Mouse (Mus musculus): ENCODE measurements around the gene Myoz2.

The Myoz2 gene

GRCm38 (mm10) chr3:123001053-123001452, 33.8 kb downstream of the Myoz2 start:
- peak; percentile 18 for DNase-seq

- no peak for DNase-seq
Measured at GRCm38 (mm10) chr3:122998511-122998910, 36.3 kb downstream of the Myoz2 start.

GRCm38 (mm10) chr3:122996968-122997367, 37.8 kb downstream of the Myoz2 start:
- DNase-seq = no peak

- no peak for DNase-seq
Measured at GRCm38 (mm10) chr3:122986906-122987305, 47.9 kb downstream of the Myoz2 start.

GRCm38 (mm10) chr3:122986386-122986785, 48.4 kb downstream of the Myoz2 start:
- DNase-seq = peak; percentile 10

GRCm38 (mm10) chr3:122985183-122985944, 49.5 kb downstream of the Myoz2 start:
- DNase-seq = no peak

- peak; percentile 94 for DNase-seq
Measured at GRCm38 (mm10) chr3:122984249-122985182, 50.3 kb downstream of the Myoz2 start, which contains the start of gene Usp53. Usp53 (minus strand) TSS chr3:122984510.

- peak; percentile 70 for DNase-seq
Measured at GRCm38 (mm10) chr3:122983849-122984248, 51.0 kb downstream of the Myoz2 start.

GRCm38 (mm10) chr3:122975964-122976363, 58.9 kb downstream of the Myoz2 start:
- no peak for DNase-seq

- no peak for DNase-seq
Measured at GRCm38 (mm10) chr3:122975363-122975762, 59.5 kb downstream of the Myoz2 start.

GRCm38 (mm10) chr3:122974833-122975232, 60.0 kb downstream of the Myoz2 start:
- DNase-seq = no peak

- DNase-seq = no peak
Measured at GRCm38 (mm10) chr3:122972126-122972822, 62.5 kb downstream of the Myoz2 start.

GRCm38 (mm10) chr3:122968391-122968790, 66.4 kb downstream of the Myoz2 start:
- no peak for DNase-seq

GRCm38 (mm10) chr3:122964301-122964700, 70.5 kb downstream of the Myoz2 start:
- DNase-seq = no peak

Data from lung, postnatal 36 days (tissue).